ENCODE assay signal across 7 mouse cellular contexts in genomic region chr14:73474636-73475093, GRCm38 (mm10). TPM values are rescaled to one million over a fixed set of nuclear protein-coding genes. Genes with fewer than 3 reads are reported as not detected.
DNase-seq lines count a peak whose midpoint lies in the region; ATAC-seq and TF ChIP-seq lines count a peak whose summit lies in the region.

No protein-coding gene starts in this region.

- no peak for TF ChIP-seq POLR2A in lung, adult 2 months (IDR thresholded peaks at IDR 0.05; ENCODE audit: borderline replicate concordance, extremely low read depth, low read depth, low read length)

- peaks cover 36% of the 10 kb centered on the region for H3K4me1 ChIP-seq in kidney, embryonic 15.5 days
- H3K4me1 ChIP-seq in lung, adult 2 months (ENCODE audit: control insufficient read depth, insufficient read depth, low read length): peaks cover 20% of the 10 kb centered on the region

- no peaks in the 10 kb centered on the region for H3K27me3 ChIP-seq in kidney, embryonic 15.5 days

- peak overlapping the region; percentile 42; the same call in 1 of the 2 replicates for H3K27ac ChIP-seq in kidney, embryonic 15.5 days

- TF ChIP-seq CTCF in lung, adult 2 months (IDR thresholded peaks at IDR 0.05; ENCODE audit: insufficient read depth, low read length): peak; percentile 30; the same call in 1 of the 2 replicates

- WGBS in kidney, embryonic 15.5 days: 23% methylated on average over 7 of the region's 7 CpGs
- 5% methylated on average over 7 of the region's 7 CpGs for WGBS in lung, adult 2 months

- peak overlapping the region; percentile 13; the same call in 1 of the 2 replicates for H3K4me2 ChIP-seq in kidney, embryonic 15.5 days

- no peaks in the 10 kb centered on the region for H3K9me3 ChIP-seq in kidney, embryonic 15.5 days (replicated peaks)

- peak; percentile 67; the same call in 1 of the 2 replicates for ATAC-seq in kidney, embryonic 15.5 days (replicated peaks; ENCODE audit: low FRiP score)

- H3K4me3 ChIP-seq in kidney, embryonic 15.5 days (replicated peaks): no peak overlapping the region
- H3K4me3 ChIP-seq in lung, adult 2 months (replicated peaks; ENCODE audit: extremely low read depth, low read depth, low read length): no peak overlapping the region

- H3K9ac ChIP-seq in kidney, embryonic 15.5 days: no peak overlapping the region

- H3K36me3 ChIP-seq in kidney, embryonic 15.5 days: no peaks in the 10 kb centered on the region

- peak; percentile 83 for DNase-seq in 3T3-L1 (ENCODE audit: low read depth, low spot score)
- peak; percentile 71 for DNase-seq in CD4-positive helper T cell, adult 2 months (ENCODE audit: low read depth, low spot score)
- DNase-seq in cerebellum, adult 11-12 months: peak; percentile 52
- peak; percentile 15 for DNase-seq in gastrocnemius, postnatal 25 days
- no peak for DNase-seq in lung, adult 2 months
- DNase-seq in retina, postnatal 1 day: peak; percentile 72

RNA-seq across cellular contexts. Expression of gene Med4, which starts 35.2 kb away (rescaled TPM):
- 10 to 100 TPM; 12.4 to 12.9 TPM for total RNA-seq in gastrocnemius, postnatal 25 days (2021)
- polyA plus RNA-seq in kidney, embryonic 15.5 days (2015; fragmentation: Nextera tagmentation; extraction: Ambion mirVana): 89.4 and 91.6 TPM in 2 replicates
- polyA plus RNA-seq in lung, adult 2 months (2012; rRNA removed): 9.5 and 14.1 TPM in 2 replicates

RNA-seq across cellular contexts. Expression of gene Sucla2, which starts 50.5 kb away (rescaled TPM):
- 100 to 1,000 TPM; 494 to 525 TPM for total RNA-seq in gastrocnemius, postnatal 25 days (2021)
- polyA plus RNA-seq in kidney, embryonic 15.5 days (2015; fragmentation: Nextera tagmentation; extraction: Ambion mirVana): 122 and 126 TPM in 2 replicates
- 8.5 and 13.9 TPM in 2 replicates for polyA plus RNA-seq in lung, adult 2 months (2012; rRNA removed)
